Mouse (Mus musculus): ENCODE data around the gene Cadm3.
A peak's percentile ranks its signal among the peaks of the same experiment; 100 is the strongest.

Cadm3 gene

DNA sequence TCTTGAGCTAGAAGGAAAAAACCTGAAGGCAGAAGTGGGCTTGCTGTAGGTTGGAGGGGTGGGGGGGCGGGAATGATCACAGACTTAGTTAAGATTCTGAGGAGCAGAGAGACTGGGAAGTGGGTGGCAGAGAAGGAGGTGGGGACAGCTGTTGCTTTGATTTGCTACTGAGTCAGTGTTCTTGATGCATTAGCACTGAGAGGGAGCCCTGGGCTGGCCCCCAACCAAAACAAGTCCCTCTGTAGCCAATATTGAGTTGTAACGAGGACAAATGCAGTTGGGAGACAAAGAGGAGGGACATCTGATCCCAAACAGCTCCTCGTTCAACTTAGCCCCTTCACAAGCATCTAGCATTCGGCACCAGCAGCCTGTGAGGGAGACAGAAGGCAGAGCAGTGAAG is 9.7 kb downstream of the Cadm3 start:
- DNase-seq: no peak

DNA sequence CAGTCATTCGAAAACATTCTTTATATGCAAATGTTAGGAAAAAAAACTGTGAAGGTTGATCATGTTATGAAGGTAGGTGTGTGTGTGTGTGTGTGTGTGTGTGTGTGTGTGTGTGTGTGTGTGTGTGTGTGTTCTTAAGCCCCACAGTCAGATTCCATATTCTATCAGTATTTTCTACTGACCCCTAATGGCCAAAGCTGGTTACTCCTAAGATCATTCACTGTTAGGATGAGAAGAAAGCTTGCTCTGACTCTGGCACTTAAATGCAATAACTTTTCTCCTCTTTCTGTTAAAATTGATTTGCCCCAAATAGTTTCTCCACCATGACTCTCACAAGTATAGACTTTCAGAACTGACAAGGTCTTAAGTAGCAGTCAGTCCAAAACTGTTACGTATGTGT is 10.8 kb downstream of the Cadm3 start:
- DNase-seq: no peak

DNA sequence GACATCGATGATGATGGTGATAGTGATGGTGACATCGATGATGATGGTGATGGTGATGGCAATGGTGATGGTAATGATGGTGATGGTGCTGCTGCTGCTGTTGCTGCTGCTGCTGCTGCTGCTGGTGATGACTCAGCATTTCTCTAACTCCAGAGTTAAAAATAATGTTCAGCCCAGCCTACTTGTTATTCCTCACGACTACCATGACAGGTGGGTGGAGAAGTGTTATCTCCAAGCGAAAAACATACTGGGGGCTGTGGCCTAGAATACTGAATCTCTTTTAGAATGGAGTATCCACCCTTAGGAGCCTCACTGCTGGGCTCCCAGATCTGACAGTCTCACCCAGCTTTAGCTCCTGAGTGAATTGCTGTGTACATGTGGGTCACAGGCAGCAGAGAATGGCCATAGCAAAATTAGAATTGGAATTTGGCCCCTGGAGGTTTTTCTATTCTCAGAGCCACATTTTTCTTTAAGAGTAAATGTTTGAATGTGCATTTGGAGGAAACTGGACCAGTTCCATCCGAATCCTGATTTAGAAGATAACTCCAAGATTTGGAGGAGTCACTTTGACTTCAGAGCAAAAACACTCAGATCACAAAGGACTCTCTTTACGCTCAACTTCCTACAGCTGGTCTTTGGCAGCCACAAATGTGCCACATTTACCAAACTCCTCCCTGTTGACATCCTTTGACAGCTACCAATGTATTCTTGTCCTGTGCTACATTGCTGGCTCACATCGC is 12.2 kb downstream of the Cadm3 start:
- DNase-seq: no peak

DNA sequence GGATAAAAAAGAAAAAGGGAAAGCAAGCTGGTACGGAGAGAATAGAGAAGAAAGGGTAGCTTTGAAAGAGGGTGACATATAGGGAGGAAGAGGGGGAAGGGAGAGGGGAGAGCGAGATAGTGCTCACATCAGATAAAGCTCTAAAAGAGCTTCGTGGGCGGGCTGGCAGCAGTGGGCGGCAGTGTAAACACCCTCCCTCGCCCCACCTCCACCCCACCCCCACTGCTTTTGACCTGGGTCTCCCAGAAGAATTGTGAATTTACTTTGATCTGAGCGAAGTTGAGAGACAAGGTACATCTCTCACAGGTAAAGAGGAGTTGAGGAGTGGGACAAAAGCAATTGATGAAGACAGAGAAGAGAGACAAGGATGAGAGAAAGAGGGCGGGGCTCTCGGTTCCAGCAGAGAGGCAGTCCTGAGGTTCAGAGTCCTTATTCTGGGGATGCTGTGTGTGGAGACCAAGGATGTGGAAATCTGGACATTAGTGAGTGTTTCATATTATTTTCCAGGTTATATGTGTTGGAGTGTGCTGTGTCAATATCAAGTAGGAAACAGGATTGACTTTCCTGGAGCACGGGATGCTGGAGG is 17.0 kb downstream of the Cadm3 start, which contains the start of gene Aim2:
TSS of gene Aim2 (plus strand) at position 508 of the 586 bp plus-strand sequence.
- DNase-seq: no peak

- peak; percentile 61 to 67 for DNase-seq
Measured at GRCm38 (mm10) chr1:173349946-173350345, 17.5 kb downstream of the Cadm3 start.

DNA sequence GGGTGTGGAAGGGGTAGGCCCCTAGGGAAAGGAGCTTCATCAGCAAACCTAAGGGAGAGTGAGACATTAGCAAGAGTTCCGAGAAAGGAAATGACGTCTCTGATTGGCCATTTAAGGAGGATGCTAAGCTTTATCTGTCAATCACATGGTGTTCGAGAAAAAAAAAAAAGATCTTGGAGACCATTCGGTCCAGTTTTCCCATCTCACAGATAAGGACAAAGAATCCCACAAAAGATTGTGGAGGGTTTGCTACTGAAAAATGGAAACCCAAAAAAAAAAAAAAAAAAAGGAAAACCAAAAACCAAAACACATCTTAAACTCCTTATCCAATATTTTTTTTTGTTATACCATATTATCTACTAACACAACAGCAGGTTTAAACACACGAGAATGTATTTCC is 18.3 kb downstream of the Cadm3 start:
- no peak for DNase-seq

GRCm38 (mm10) chr1:173348527-173348926 is 19.0 kb downstream of the Cadm3 start:
- DNase-seq: no peak

DNA sequence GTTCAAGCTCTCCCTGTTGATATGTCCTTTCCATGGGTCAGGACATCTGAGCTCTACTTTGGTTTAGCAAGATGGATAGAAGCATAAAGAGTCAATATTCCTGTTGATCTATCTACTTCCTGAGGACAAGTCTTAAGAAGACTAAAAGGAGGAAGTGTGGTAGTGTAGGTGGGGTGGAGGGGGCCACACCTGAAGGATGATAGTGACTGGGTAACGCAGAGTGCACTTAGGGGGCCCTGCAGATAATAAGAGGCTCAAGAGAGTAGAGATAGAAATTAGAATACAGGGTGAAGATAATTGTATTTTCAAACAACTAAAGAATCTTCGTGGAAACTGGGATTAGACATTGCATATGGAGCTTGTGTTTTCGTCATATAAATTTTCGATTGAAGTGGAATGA is 22.4 kb downstream of the Cadm3 start:
- no peak for DNase-seq

GRCm38 (mm10) chr1:173343934-173344333 is 23.6 kb downstream of the Cadm3 start:
- DNase-seq: no peak

GRCm38 (mm10) chr1:173342425-173342824 is 25.1 kb downstream of the Cadm3 start:
- no peak for DNase-seq

- DNase-seq: peak; percentile 65
Measured at GRCm38 (mm10) chr1:173339543-173339942, 28.0 kb downstream of the Cadm3 start.

DNA sequence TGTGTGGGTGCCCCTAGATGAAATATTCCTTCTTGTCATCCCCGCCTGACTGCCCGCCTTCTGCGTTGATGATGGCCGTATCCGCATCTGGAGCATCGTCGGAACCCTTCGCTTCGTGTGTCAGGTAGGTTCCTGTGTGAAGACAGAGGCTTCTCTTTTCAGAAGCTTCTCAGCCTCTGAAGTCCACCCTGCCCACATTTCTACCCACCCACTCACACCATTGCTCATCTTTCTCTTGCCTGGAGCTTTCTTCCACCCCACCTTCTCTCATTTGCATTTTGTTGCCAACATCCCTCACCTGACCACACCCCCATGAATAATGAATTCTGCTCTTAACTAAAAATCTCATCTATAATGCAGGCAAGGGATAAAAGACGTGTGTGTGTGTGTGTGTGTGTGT is 30.5 kb downstream of the Cadm3 start:
- DNase-seq: no peak

DNA sequence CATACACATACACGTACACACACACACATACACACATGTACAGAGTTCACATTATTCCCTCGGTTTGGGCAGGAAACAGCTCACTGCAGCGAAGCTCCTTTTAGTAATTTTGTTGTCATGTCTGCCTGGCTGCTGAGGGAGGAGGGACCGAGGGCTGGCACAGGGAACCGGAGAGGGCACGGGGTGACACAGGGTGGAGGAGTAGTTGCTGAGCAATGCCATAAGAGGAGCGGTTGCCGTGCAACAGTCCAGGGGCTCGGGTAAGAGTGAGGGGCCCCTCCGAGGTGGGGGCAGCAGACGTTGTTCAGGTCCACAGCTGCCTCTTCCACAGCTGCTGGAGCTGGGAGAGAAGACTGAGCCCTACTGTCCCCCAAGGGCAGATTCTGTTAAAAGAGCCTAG is 31.6 kb downstream of the Cadm3 start:
- no peak for DNase-seq

GRCm38 (mm10) chr1:173333312-173334253 is 33.9 kb downstream of the Cadm3 start, which contains the start of gene Ackr1:
Gene Ackr1, minus strand, starts transcription at chr1:173333750.
- no peak for DNase-seq

DNA sequence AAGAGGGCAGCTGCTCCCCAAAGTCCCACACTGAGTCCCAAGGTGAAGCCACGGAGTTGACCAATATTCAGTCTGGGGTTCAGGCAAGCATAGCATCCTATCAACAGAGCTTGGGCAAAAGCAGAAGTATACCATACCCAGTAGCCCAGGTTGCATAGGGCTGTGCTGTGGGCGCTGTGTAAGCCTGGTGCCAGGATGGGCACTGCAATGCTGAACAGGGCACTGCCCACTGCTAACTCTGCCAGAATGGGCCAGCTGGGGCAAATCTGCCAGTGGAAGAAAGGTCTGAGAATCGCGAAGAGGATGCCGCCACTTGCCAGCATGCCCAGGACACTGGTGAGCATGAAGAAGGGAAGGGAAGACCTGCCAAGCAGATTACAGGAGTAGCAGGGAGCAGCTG is 35.1 kb downstream of the Cadm3 start:
- no peak for DNase-seq

- DNase-seq: no peak
Measured at GRCm38 (mm10) chr1:173329743-173330142, 37.8 kb downstream of the Cadm3 start.

DNA sequence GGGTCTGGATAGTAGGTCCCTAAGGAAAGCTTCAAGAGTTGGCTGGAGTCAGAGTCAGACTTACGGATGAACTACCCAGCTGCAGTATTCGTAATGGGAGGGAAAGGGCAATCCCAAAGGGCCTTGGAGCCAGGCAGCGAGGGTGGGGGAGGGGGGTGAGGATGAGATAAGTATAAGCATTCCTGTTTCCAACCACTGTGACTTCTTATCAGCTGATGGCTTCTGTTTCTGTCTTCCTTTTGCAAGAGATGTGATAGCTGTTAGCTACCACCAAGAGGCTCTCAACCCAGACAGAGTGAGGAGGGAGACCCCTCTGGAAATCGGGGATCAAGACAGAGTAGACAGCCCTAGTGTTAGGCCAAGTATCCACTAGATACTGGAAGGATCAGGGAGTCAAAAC is 38.3 kb downstream of the Cadm3 start:
- DNase-seq: no peak

DNA sequence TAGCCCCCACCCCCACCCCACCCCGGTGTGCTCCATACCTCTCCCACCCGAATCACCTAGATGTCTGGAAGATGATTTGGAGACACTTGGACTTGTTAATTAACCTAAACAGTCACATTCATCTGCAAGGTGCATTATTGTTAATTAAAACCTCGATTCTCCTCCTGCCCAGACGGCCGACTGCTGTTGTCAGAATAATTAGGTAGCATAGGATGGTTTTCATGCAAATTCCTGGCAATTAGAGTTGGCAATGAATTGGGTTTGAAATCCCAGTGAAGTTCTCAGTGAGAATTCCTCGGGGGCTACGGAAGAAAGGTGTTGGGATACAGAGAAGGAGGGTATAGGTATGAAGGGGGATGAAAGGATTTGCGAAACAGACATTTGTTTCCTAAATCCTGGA is 39.0 kb downstream of the Cadm3 start:
- DNase-seq: no peak

- DNase-seq: no peak
Measured at GRCm38 (mm10) chr1:173326552-173326951, 40.9 kb downstream of the Cadm3 start.

- DNase-seq: no peak
Measured at GRCm38 (mm10) chr1:173325395-173325794, 42.1 kb downstream of the Cadm3 start.

GRCm38 (mm10) chr1:173324961-173325360 is 42.5 kb downstream of the Cadm3 start:
- no peak for DNase-seq

GRCm38 (mm10) chr1:173323839-173324585 is 43.5 kb downstream of the Cadm3 start:
- peak; percentile 51 to 54 for DNase-seq

DNA sequence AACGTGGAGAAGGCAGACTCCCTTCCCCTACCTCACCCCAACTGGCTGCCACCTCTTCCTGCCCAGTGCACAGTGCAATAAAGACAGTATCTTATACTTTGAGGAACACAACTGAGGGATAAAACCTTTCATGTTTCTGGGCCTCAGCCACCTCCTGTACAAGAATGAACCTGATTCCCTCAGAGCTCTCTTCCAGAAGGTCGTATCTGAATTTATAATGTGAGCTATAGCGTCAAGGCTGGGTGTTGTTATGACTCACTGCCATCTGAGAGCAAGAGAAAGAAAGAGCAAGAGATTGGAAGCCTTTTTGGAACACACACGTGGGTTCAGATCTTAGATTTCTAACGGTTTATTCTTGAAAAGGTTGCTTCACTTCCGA is 45.3 kb downstream of the Cadm3 start:
- DNase-seq: no peak
